Mouse (Mus musculus): ENCODE data around the gene Wdpcp. TPM values are rescaled to one million over a fixed set of nuclear protein-coding genes. Genes with fewer than 3 reads are reported as not detected.
A peak's percentile ranks its signal among the peaks of the same experiment; 100 is the strongest.
"Not testable (repeated sequence)": the region's sequence is repeated elsewhere in the genome, so short reads cannot be mapped to it uniquely, and the experiment has no call there.

Wdpcp gene
- polyA plus RNA-seq (2016; fragmentation: Nextera tagmentation; extraction: Ambion mirVana): 12.9 and 13.5 TPM in 2 replicates

DNA sequence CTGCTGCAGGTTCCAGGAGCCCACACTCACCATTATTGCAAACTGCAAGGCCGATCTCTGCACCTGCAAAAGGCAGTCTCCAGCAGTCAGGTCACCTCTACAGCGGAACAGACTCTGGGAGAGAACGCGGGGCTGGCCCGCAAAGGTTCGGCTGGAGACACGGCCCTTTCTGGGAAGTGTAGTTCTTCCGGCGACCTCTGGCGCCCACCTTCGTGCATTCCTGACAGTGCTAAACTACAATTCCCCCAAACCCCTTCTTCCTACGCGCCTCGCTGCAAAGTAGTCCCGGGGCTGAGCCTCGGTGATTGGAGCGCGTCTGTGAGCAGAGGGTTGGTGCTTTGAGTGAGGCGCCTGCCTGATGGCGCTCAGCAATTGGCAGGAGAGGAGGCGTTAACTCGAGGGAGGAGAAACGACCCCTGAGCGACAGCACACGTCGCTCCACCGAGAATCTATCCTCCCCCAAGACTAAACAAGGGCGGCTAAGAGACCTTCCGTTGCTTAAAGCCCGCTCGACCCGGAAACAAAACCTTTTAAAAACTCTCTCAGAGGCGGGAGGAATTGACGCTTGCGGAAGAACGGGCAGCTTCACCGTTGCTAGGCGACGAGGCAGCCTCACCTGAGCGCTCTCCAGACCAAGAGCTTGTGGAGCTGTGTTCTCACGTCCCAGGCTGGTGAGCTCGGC lies at the start of gene Wdpcp, which contains the start of gene Mdh1:
TSS of gene Wdpcp (plus strand) at position 536 of the 682 bp plus-strand sequence.
TSS of gene Mdh1 (minus strand) at position 668 of the 682 bp plus-strand sequence.
- Histone ChIP-seq H3K27me3 (no peaks in the 10 kb centered on the region), H3K4me2 (replicated peaks) (peak within 1 kb of the TSS; percentile 74), H3K4me1 (peaks cover 12% of the 10 kb centered on the region), H3K4me3 (peak within 1 kb of the TSS; percentile 82), H3K36me3 (no peaks in the 10 kb centered on the region), H3K9me3 (no peaks in the 10 kb centered on the region), H3K27ac (peak within 1 kb of the TSS; percentile 68), H3K9ac (peak within 1 kb of the TSS; percentile 72)
- ATAC-seq (ENCODE audit: insufficient number of reproducible peaks, insufficient read depth, low FRiP score, low TSS enrichment): peak; percentile 100
- WGBS: under 1% methylated on average over 42 of the region's 42 CpGs

DNA sequence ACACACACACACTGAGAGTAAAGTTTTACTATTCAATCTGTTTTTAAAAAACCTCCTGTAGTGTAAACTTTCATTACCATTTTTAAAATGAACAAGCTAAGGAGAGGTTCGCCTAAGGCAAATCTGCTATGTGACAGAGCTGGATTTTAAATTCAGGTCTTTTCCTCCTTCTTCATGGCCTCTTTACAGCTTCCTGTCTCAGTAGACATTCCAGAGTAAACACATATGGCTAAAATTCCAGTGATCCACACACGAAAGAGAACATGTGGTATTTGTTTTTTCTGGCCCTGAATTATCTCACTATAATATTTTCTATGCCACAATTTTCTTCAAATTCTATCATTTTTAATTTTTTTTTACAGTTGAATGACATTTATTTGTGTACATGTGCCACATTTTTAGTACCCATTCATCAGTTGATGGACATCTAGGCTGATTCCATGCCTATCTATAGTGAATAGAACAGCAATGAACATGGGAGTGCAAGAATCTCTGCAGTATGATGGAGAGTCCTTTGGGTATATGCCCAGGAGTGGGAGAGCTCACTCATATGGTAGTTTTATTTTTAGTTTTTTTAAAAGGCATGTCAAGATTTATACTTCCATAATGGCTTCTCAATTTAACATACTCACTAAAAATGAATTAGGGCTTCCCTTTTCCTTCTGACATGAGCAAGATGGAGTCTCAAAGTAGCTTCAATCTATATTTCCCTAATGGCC lies 43.2 kb upstream of the Wdpcp start:
- Histone ChIP-seq H3K4me1 (no peaks in the 10 kb centered on the region), H3K27me3 (no peaks in the 10 kb centered on the region), H3K9me3 (no peaks in the 10 kb centered on the region), H3K36me3 (no peaks in the 10 kb centered on the region), H3K27ac (no peak overlapping the region), H3K4me3 (no peak overlapping the region), H3K9ac (no peak overlapping the region), H3K4me2 (replicated peaks) (no peak overlapping the region)
- 38% methylated on average over 2 of the region's 2 CpGs for WGBS
- ATAC-seq (ENCODE audit: insufficient number of reproducible peaks, insufficient read depth, low FRiP score, low TSS enrichment): no peak

GRCm38 (mm10) chr11:21530856-21531255 lies 41.2 kb upstream of the Wdpcp start:
- not testable (repeated sequence) for H3K4me2 ChIP-seq (replicated peaks); H3K4me1 ChIP-seq; H3K27ac ChIP-seq; H3K36me3 ChIP-seq; ATAC-seq (ENCODE audit: insufficient number of reproducible peaks, insufficient read depth, low FRiP score, low TSS enrichment); H3K9ac ChIP-seq; H3K27me3 ChIP-seq; H3K4me3 ChIP-seq; H3K9me3 ChIP-seq
- WGBS: 79% methylated on average over 2 of the region's 2 CpGs

DNA sequence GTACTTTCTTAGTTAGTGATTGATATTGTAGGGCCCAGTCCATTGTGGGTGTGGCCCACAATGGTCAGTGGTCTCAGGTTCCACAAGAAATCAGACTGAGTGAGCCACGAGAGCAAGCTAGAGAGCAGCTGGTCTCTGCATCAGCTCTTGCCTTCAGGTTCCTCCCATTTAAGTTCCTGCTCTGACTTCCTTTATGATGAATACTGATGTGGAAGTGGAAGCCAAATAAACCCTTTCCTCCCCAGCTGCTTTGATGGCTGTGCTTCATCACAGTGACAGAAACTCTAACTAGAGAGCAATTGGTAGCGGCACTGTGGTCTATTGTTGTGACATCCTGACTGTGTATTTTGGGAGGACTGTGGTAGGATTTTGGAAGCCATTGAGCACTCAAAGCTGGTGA lies 32.0 kb upstream of the Wdpcp start:
- no peak overlapping the region for H3K27ac ChIP-seq
- H3K9ac ChIP-seq: no peak overlapping the region
- H3K4me3 ChIP-seq: no peak overlapping the region
- no peaks in the 10 kb centered on the region for H3K36me3 ChIP-seq
- no peaks in the 10 kb centered on the region for H3K27me3 ChIP-seq
- H3K9me3 ChIP-seq: no peaks in the 10 kb centered on the region
- WGBS: 52% methylated on average over 2 of the region's 2 CpGs
- ATAC-seq (ENCODE audit: insufficient number of reproducible peaks, insufficient read depth, low FRiP score, low TSS enrichment): no peak
- H3K4me2 ChIP-seq (replicated peaks): no peak overlapping the region
- H3K4me1 ChIP-seq: no peaks in the 10 kb centered on the region

- Histone ChIP-seq H3K4me3 (no peak overlapping the region), H3K27me3 (no peaks in the 10 kb centered on the region), H3K9me3 (no peaks in the 10 kb centered on the region), H3K4me1 (no peaks in the 10 kb centered on the region), H3K9ac (no peak overlapping the region), H3K4me2 (replicated peaks) (no peak overlapping the region), H3K36me3 (no peaks in the 10 kb centered on the region), H3K27ac (no peak overlapping the region)
- no peak for ATAC-seq (ENCODE audit: insufficient number of reproducible peaks, insufficient read depth, low FRiP score, low TSS enrichment)
- 94% methylated on average over 2 of the region's 2 CpGs for WGBS
Observed at GRCm38 (mm10) chr11:21540622-21541021, 31.4 kb upstream of the Wdpcp start.

- H3K4me3 ChIP-seq: no peak overlapping the region
- no peaks in the 10 kb centered on the region for H3K36me3 ChIP-seq
- 82% methylated on average over 5 of the region's 5 CpGs for WGBS
- H3K4me2 ChIP-seq (replicated peaks): no peak overlapping the region
- no peak overlapping the region for H3K27ac ChIP-seq
- ATAC-seq (ENCODE audit: insufficient number of reproducible peaks, insufficient read depth, low FRiP score, low TSS enrichment): no peak
- no peaks in the 10 kb centered on the region for H3K9me3 ChIP-seq
- no peaks in the 10 kb centered on the region for H3K27me3 ChIP-seq
- H3K4me1 ChIP-seq: no peaks in the 10 kb centered on the region
- no peak overlapping the region for H3K9ac ChIP-seq
Observed at GRCm38 (mm10) chr11:21542731-21543130, 29.3 kb upstream of the Wdpcp start.

DNA sequence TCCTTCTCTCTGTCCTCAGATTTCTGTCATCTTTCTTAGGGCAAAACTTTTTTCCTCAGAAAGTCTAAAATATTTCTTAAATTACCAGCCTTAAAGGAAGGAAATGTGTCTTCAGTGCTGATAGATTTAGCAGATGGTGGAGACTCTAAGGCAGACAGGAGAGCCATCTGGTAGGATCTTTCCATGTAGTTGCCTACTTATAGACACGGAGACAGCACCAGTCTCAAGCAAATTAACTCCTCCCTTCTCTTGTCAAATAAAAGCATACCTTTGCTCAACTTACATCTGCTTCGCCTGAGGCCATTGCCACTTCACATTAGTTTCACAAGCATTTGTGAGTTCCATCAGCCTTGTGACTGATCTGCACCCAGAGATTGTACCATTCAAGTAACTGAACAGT lies 27.0 kb upstream of the Wdpcp start:
- no peak for ATAC-seq (ENCODE audit: insufficient number of reproducible peaks, insufficient read depth, low FRiP score, low TSS enrichment)
- 54% methylated on average over 2 of the region's 2 CpGs for WGBS
- no peaks in the 10 kb centered on the region for H3K9me3 ChIP-seq
- H3K4me2 ChIP-seq (replicated peaks): no peak overlapping the region
- H3K4me3 ChIP-seq: no peak overlapping the region
- no peak overlapping the region for H3K9ac ChIP-seq
- H3K4me1 ChIP-seq: no peaks in the 10 kb centered on the region
- no peaks in the 10 kb centered on the region for H3K36me3 ChIP-seq
- no peak overlapping the region for H3K27ac ChIP-seq
- H3K27me3 ChIP-seq: no peaks in the 10 kb centered on the region

DNA sequence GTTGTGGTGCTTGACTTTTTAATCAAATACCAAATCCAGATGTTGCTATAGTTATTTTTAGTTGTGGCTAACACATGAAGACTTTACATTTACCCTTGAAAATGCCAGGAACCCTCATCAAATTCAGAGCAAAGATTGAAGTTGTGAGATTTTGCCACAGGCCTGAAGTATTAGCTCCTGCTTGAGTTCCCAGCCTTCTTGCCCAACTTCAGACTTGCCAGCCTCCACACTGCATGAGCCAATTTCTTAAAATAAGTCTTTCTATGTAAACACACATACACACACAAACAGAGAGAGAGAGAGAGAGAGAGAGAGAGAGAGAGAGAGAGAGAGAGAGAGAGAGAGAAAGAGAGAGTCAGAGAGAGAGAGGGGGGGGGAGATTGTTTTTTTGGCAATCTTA lies 26.1 kb upstream of the Wdpcp start:
- H3K27me3 ChIP-seq: no peaks in the 10 kb centered on the region
- no peak overlapping the region for H3K27ac ChIP-seq
- no peak overlapping the region for H3K4me3 ChIP-seq
- no peak for ATAC-seq (ENCODE audit: insufficient number of reproducible peaks, insufficient read depth, low FRiP score, low TSS enrichment)
- H3K4me1 ChIP-seq: no peaks in the 10 kb centered on the region
- no peak overlapping the region for H3K9ac ChIP-seq
- H3K9me3 ChIP-seq: no peaks in the 10 kb centered on the region
- H3K4me2 ChIP-seq (replicated peaks): no peak overlapping the region
- no peaks in the 10 kb centered on the region for H3K36me3 ChIP-seq

- no peaks in the 10 kb centered on the region for H3K36me3 ChIP-seq
- H3K9me3 ChIP-seq: no peaks in the 10 kb centered on the region
- no peaks in the 10 kb centered on the region for H3K27me3 ChIP-seq
- H3K4me3 ChIP-seq: no peak overlapping the region
- H3K9ac ChIP-seq: no peak overlapping the region
- ATAC-seq (ENCODE audit: insufficient number of reproducible peaks, insufficient read depth, low FRiP score, low TSS enrichment): no peak
- WGBS: 72% methylated on average over 1 of the region's 1 CpGs
- no peak overlapping the region for H3K4me2 ChIP-seq (replicated peaks)
- H3K27ac ChIP-seq: no peak overlapping the region
- no peaks in the 10 kb centered on the region for H3K4me1 ChIP-seq
Observed at GRCm38 (mm10) chr11:21546671-21547070, 25.4 kb upstream of the Wdpcp start.

DNA sequence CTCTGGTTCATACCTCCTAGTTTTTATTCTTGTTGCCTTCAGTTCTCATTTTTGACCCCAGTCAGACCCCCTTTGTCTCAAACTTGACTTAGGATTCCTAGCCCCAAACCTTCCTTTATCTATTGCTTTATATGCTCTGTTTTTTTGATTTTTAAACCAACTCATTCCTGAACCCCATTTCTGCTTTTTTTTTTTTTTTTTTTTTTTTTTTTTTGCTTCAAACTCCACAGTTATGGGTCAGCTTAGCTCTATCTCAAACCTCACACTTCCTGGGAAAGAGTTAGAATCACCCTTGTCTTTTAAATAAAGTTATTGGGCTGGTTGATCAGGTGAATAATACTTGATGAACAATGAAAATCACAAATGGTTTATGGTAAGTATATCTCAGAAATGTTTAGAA lies 24.5 kb upstream of the Wdpcp start:
- no peaks in the 10 kb centered on the region for H3K4me1 ChIP-seq
- no peak overlapping the region for H3K27ac ChIP-seq
- H3K27me3 ChIP-seq: no peaks in the 10 kb centered on the region
- no peak overlapping the region for H3K4me2 ChIP-seq (replicated peaks)
- H3K36me3 ChIP-seq: no peaks in the 10 kb centered on the region
- H3K9ac ChIP-seq: no peak overlapping the region
- ATAC-seq (ENCODE audit: insufficient number of reproducible peaks, insufficient read depth, low FRiP score, low TSS enrichment): no peak
- no peak overlapping the region for H3K4me3 ChIP-seq
- H3K9me3 ChIP-seq: no peaks in the 10 kb centered on the region

- Histone ChIP-seq H3K9ac (no peak overlapping the region), H3K36me3 (no peaks in the 10 kb centered on the region), H3K4me3 (no peak overlapping the region), H3K4me1 (no peaks in the 10 kb centered on the region), H3K4me2 (replicated peaks) (no peak overlapping the region), H3K27me3 (no peaks in the 10 kb centered on the region), H3K27ac (no peak overlapping the region), H3K9me3 (no peaks in the 10 kb centered on the region)
- no peak for ATAC-seq (ENCODE audit: insufficient number of reproducible peaks, insufficient read depth, low FRiP score, low TSS enrichment)
- 89% methylated on average over 2 of the region's 2 CpGs for WGBS
Observed at GRCm38 (mm10) chr11:21549052-21549451, 23.0 kb upstream of the Wdpcp start.

DNA sequence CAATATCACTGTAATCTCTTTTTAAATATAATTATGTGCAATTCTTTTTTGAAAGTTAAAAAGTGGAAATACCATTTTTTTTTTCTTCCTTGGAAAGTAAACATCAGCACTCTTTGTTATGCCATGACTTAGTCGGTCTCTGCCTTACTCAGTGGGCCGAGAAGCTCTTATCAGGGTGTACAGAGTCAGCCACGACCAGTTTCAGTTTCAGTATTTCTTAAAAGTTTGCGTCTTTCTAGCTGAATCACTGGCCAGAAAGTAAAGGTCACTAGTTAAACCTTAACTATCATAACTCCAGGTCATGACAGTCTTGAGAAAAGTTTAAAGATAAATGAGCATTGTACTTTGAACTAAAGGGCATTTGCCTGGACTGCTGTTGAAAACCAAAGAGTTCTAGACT lies 22.3 kb upstream of the Wdpcp start:
- H3K9me3 ChIP-seq: no peaks in the 10 kb centered on the region
- H3K36me3 ChIP-seq: no peaks in the 10 kb centered on the region
- no peak overlapping the region for H3K9ac ChIP-seq
- no peaks in the 10 kb centered on the region for H3K4me1 ChIP-seq
- no peak for ATAC-seq (ENCODE audit: insufficient number of reproducible peaks, insufficient read depth, low FRiP score, low TSS enrichment)
- WGBS: 91% methylated on average over 4 of the region's 4 CpGs
- H3K27ac ChIP-seq: no peak overlapping the region
- H3K4me3 ChIP-seq: no peak overlapping the region
- H3K4me2 ChIP-seq (replicated peaks): no peak overlapping the region
- no peaks in the 10 kb centered on the region for H3K27me3 ChIP-seq
